Mouse (Mus musculus): ENCODE data around the gene Lefty2. TPM values are rescaled to one million over a fixed set of nuclear protein-coding genes. Genes with fewer than 3 reads are reported as not detected.

Lefty2 gene
- polyA plus RNA-seq, 1 experiment from 2014 or later, result not detected

DNA sequence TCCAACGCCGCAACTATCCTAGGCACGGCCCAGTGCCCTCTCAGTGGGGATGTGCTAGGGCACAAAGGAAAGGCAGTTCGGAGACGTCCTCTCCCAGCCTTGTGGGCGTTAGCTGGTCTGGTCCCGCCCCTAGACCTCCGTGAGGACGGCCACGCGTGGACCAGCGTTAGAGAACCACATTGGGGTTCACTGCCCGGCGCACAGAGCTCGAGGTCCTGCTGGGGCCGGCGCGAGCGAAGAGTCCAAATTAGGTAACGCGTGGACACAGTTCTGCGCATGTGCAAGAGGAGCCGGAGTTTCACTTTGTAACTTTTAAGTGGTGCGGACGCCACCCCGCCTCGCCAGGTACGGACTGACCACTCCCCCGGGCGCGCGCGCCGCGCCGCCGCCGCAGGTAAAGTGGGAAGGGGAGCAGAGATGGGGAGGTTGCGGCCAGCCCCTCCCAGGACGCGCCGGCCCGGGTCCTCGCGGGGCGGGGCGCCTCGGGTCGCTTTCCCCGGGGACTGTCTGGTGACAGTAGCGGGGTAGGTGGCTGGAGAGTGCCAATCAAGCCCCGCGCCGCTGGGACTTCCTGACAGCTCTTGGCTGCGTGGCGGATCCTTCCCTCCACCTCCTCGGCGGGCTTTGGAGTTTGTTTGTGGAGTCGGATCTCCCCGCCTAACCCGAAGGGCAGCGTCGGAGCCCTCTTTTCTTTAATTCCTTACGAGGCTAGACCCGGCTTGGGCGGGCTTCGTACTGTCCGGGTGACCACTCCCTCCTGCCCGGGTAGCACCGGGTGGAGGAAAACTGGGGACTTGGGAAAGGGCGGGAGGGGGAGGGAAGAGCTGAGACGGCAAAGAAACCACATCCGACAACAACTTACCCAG is 49.5 kb downstream of the Lefty2 start, which contains the start of gene Tmem63a:
Gene Tmem63a, plus strand, starts transcription at position 179 of the 866 bp plus-strand sequence.
- Histone ChIP-seq H3K36me3 (no peaks in the 10 kb centered on the region), H3K27ac (replicated peaks) (peak within 1 kb of the TSS; percentile 86), H3K9me3 (replicated peaks) (no peaks in the 10 kb centered on the region), H3K4me3 (peak within 1 kb of the TSS; percentile 87), H3K27me3 (ENCODE audit: low read depth, poor library complexity, severe bottlenecking) (peaks cover 82% of the 10 kb centered on the region), H3K4me1 (peaks cover 44% of the 10 kb centered on the region)
- WGBS, result under 1% methylated on average over 73 of the region's 73 CpGs
- peak; percentile 80 for DNase-seq (ENCODE audit: low spot score)

DNA sequence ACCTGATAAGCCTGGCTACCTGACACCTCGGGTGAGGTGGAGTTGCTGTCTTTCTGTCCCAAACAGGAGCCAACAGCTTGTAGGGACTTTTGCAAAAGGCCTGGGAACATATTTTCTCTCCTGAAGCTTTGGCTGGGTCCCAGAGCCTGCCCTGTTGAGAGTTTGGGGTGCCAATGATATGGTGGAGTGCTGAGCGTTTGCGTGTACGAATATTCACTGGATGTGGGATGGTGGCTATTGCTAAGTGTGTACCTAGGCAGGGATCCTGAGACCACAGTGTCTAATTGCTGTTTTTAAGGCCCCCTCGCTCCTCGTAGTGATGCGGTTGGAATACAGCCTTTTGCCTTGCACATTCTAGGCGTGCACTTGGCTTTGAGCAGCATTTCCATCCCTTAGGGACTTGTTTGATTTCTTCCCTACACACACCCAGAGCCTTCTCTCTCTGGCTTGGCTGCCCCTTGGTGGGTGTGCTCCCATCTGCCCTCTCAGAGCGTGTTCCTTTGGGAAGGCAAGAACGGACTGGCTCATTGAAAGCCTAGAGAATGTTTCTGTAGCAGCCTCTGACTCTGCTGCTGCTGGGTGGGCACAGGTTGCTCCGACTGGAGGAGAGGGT is 50.2 kb downstream of the Lefty2 start:
- peak overlapping the region; percentile 87 for H3K4me3 ChIP-seq
- H3K9me3 ChIP-seq (replicated peaks), result no peaks in the 10 kb centered on the region
- 41% methylated on average over 11 of the region's 11 CpGs for WGBS
- peaks cover 39% of the 10 kb centered on the region for H3K4me1 ChIP-seq
- peaks cover 74% of the 10 kb centered on the region for H3K27me3 ChIP-seq (ENCODE audit: low read depth, poor library complexity, severe bottlenecking)
- H3K27ac ChIP-seq (replicated peaks), result 0 out of 2 replicates have a peak overlapping the region, but pooled peaks have one; percentile 86
- DNase-seq (ENCODE audit: low spot score), result no peak
- H3K36me3 ChIP-seq, result no peaks in the 10 kb centered on the region

DNA sequence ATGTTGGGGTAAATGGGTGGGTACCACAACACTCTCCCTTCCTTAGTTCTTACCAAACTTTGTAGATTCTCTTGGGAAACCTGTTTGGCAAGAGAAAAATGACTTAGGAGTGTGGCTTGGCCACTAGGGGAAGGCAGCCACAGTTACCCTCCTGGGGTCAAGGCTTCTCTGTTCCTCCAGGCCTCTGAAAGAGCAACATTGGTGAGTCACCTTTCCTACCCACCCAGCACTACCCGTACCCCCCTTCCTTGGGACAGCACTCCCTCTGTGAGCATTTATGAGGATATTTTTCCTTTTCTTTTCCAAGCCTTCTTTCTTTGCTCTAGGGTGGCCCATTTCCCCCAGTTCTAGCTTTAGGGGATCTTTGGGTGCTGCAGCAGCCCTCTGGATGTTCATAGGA is 51.0 kb downstream of the Lefty2 start:
- H3K36me3 ChIP-seq, result no peaks in the 10 kb centered on the region

GRCm38 (mm10) chr1:180944553-180944952 is 51.6 kb downstream of the Lefty2 start:
- Histone ChIP-seq H3K27ac (replicated peaks) (no peak overlapping the region), H3K4me3 (no peak overlapping the region), H3K27me3 (ENCODE audit: low read depth, poor library complexity, severe bottlenecking) (peaks cover 68% of the 10 kb centered on the region), H3K36me3 (no peaks in the 10 kb centered on the region), H3K9me3 (replicated peaks) (no peaks in the 10 kb centered on the region), H3K4me1 (peaks cover 39% of the 10 kb centered on the region)
- no peak for DNase-seq (ENCODE audit: low spot score)
- WGBS, result 75% methylated on average over 4 of the region's 4 CpGs

More for the DNA sequence above, 51.0 kb downstream of the Lefty2 start:
- 86% methylated on average over 1 of the region's 1 CpGs for WGBS
- Histone ChIP-seq H3K27ac (replicated peaks) (no peak overlapping the region), H3K9me3 (replicated peaks) (no peaks in the 10 kb centered on the region), H3K4me3 (no peak overlapping the region), H3K4me1 (peaks cover 39% of the 10 kb centered on the region), H3K27me3 (ENCODE audit: low read depth, poor library complexity, severe bottlenecking) (peaks cover 68% of the 10 kb centered on the region)
- DNase-seq (ENCODE audit: low spot score), result no peak

- 26% methylated on average over 20 of the region's 20 CpGs for WGBS
- Histone ChIP-seq H3K4me3 (no peak overlapping the region; the same call in 1 of the 2 replicates), H3K36me3 (no peaks in the 10 kb centered on the region), H3K27ac (replicated peaks) (peak overlapping the region; percentile 19), H3K4me1 (peaks cover 39% of the 10 kb centered on the region), H3K27me3 (ENCODE audit: low read depth, poor library complexity, severe bottlenecking) (peaks cover 62% of the 10 kb centered on the region), H3K9me3 (replicated peaks) (no peaks in the 10 kb centered on the region)
- DNase-seq (ENCODE audit: low spot score), result peak; percentile 51
These were observed 52.4 kb downstream of the Lefty2 start for GRCm38 (mm10) chr1:180945001-180945980.

GRCm38 (mm10) chr1:180946448-180946847 is 53.5 kb downstream of the Lefty2 start:
- Histone ChIP-seq H3K9me3 (replicated peaks) (no peaks in the 10 kb centered on the region), H3K27me3 (ENCODE audit: low read depth, poor library complexity, severe bottlenecking) (peaks cover 51% of the 10 kb centered on the region), H3K4me3 (no peak overlapping the region), H3K4me1 (peaks cover 34% of the 10 kb centered on the region), H3K36me3 (no peaks in the 10 kb centered on the region), H3K27ac (replicated peaks) (no peak overlapping the region)
- no peak for DNase-seq (ENCODE audit: low spot score)
- 94% methylated on average over 6 of the region's 6 CpGs for WGBS

Other genes starting within 250 kb of the Lefty2 start
- 0.05 and 0.09 TPM in 2 replicates for gene Mixl1, start 196.1 kb upstream of the Lefty2 start, polyA plus RNA-seq (2016; fragmentation: Nextera tagmentation; extraction: Ambion mirVana)
- 17.0 and 18.8 TPM in 2 replicates for gene Acbd3, start 167.1 kb upstream of the Lefty2 start, polyA plus RNA-seq (2016; fragmentation: Nextera tagmentation; extraction: Ambion mirVana)
- 2,611 and 2,764 TPM in 2 replicates for gene H3f3a, start 79.2 kb upstream of the Lefty2 start, polyA plus RNA-seq (2016; fragmentation: Nextera tagmentation; extraction: Ambion mirVana)
- 39.0 and 42.1 TPM in 2 replicates for gene Sde2, start 42.0 kb upstream of the Lefty2 start, polyA plus RNA-seq (2016; fragmentation: Nextera tagmentation; extraction: Ambion mirVana)
- gene Pycr2, start 11.2 kb downstream of the Lefty2 start, polyA plus RNA-seq (2016; fragmentation: Nextera tagmentation; extraction: Ambion mirVana), result 134 and 144 TPM in 2 replicates
- gene Lefty1, start 41.9 kb downstream of the Lefty2 start, polyA plus RNA-seq (2016; fragmentation: Nextera tagmentation; extraction: Ambion mirVana), result 0.60 and 0.67 TPM in 2 replicates
- 2.2 and 3.6 TPM in 2 replicates for gene Tmem63a, start 49.2 kb downstream of the Lefty2 start, polyA plus RNA-seq (2016; fragmentation: Nextera tagmentation; extraction: Ambion mirVana)
- 0.86 and 0.94 TPM in 2 replicates for gene Ephx1, start 127.8 kb downstream of the Lefty2 start, polyA plus RNA-seq (2016; fragmentation: Nextera tagmentation; extraction: Ambion mirVana)
- not detected in 2 replicates for gene 9130409I23Rik, start 158.1 kb downstream of the Lefty2 start, polyA plus RNA-seq (2016; fragmentation: Nextera tagmentation; extraction: Ambion mirVana)

All from midbrain, embryonic 10.5 days (tissue).